Mouse (Mus musculus) megakaryocyte, embryonic 14.5 days (primary cell): ENCODE measurements at regions not wholly inside any gene's neighbourhood (a gene's known extent, or its start where the extent isn't known, plus 50 kb on each side); places are given as distances from the start of the nearest gene placed in this dataset.

Experiments used
- H3K27me3 ChIP-seq: replicated peaks from 2 replicates; pipeline ENCODE3; 2012; ENCODE audit warnings: inconsistent platforms
- H3K36me3 ChIP-seq: replicated peaks from 2 replicates; pipeline ENCODE3; 2012; ENCODE audit warnings: low read length, inconsistent platforms, mixed read lengths
- H3K4me1 ChIP-seq: 2 replicates; pipeline ENCODE4 v1.6.1; 2012; ENCODE audit warnings: inconsistent platforms
- H3K4me3 ChIP-seq: replicated peaks from 2 replicates; pipeline ENCODE3; 2012; ENCODE audit warnings: moderate library complexity, mild to moderate bottlenecking, inconsistent platforms
- H3K9me3 ChIP-seq: 2 replicates; pipeline ENCODE4 v1.6.1; 2012; ENCODE audit warnings: inconsistent platforms
- FLI1 ChIP-seq: IDR thresholded peaks from 2 replicates; pipeline ENCODE4 v1.6.1; 2012; ENCODE audit warnings: low read length, inconsistent platforms, mixed read lengths
- GATA1 ChIP-seq: IDR thresholded peaks from 3 replicates; pipeline ENCODE4 v1.6.1; 2012; ENCODE audit warnings: mixed read lengths, low read length, inconsistent platforms, borderline replicate concordance

GRCm38 (mm10) chr8:26913562-26914529, 63.3 kb upstream of the Zfp703 start:
- no peaks in the 10 kb centered on the region for H3K36me3 ChIP-seq
- TF ChIP-seq FLI1: no peak
- no peak for TF ChIP-seq GATA1
- no peaks in the 10 kb centered on the region for H3K4me1 ChIP-seq
- no peaks in the 10 kb centered on the region for H3K27me3 ChIP-seq
- no peak overlapping the region for H3K4me3 ChIP-seq
- H3K9me3 ChIP-seq: no peaks in the 10 kb centered on the region

- Histone ChIP-seq H3K36me3 (no peaks in the 10 kb centered on the region), H3K27me3 (no peaks in the 10 kb centered on the region), H3K9me3 (no peaks in the 10 kb centered on the region), H3K4me3 (no peak overlapping the region), H3K4me1 (no peaks in the 10 kb centered on the region)
- TF ChIP-seq GATA1: no peak
- TF ChIP-seq FLI1: no peak
Observed at GRCm38 (mm10) chr8:26915731-26916130, 61.4 kb upstream of the Zfp703 start.

GRCm38 (mm10) chr8:26921531-26922177, 55.5 kb upstream of the Zfp703 start:
- no peaks in the 10 kb centered on the region for H3K27me3 ChIP-seq

GRCm38 (mm10) chr8:26922178-26922540, 55.0 kb upstream of the Zfp703 start:
- TF ChIP-seq FLI1: no peak
- no peak for TF ChIP-seq GATA1
- no peak overlapping the region for H3K4me3 ChIP-seq

More at GRCm38 (mm10) chr8:26921531-26922177, 55.5 kb upstream of the Zfp703 start:
- TF ChIP-seq GATA1 (no peak), FLI1 (no peak)
- no peaks in the 10 kb centered on the region for H3K4me1 ChIP-seq
- H3K4me3 ChIP-seq: no peak overlapping the region
- no peaks in the 10 kb centered on the region for H3K36me3 ChIP-seq
- peaks cover 8% of the 10 kb centered on the region for H3K9me3 ChIP-seq

GRCm38 (mm10) chr8:26923166-26923565, 54.0 kb upstream of the Zfp703 start:
- no peaks in the 10 kb centered on the region for H3K27me3 ChIP-seq
- TF ChIP-seq GATA1 (no peak), FLI1 (no peak)
- no peaks in the 10 kb centered on the region for H3K4me1 ChIP-seq
- H3K9me3 ChIP-seq: peaks cover 11% of the 10 kb centered on the region
- H3K4me3 ChIP-seq: no peak overlapping the region
- no peaks in the 10 kb centered on the region for H3K36me3 ChIP-seq

More at GRCm38 (mm10) chr8:26922178-26922540, 55.0 kb upstream of the Zfp703 start:
- no peaks in the 10 kb centered on the region for H3K36me3 ChIP-seq
- H3K9me3 ChIP-seq: peaks cover 8% of the 10 kb centered on the region
- no peaks in the 10 kb centered on the region for H3K27me3 ChIP-seq
- H3K4me1 ChIP-seq: no peaks in the 10 kb centered on the region
